Mouse (Mus musculus): ENCODE measurements around the gene Ccn1. TPM values are rescaled to one million over a fixed set of nuclear protein-coding genes. Genes with fewer than 3 reads are reported as not detected.
A peak's percentile ranks its signal among the peaks of the same experiment; 100 is the strongest.

Gene Ccn1
- 26.4 and 29.8 TPM in 2 replicates for polyA plus RNA-seq (2014; fragmentation: Nextera tagmentation; extraction: Ambion mirVana)

DNA sequence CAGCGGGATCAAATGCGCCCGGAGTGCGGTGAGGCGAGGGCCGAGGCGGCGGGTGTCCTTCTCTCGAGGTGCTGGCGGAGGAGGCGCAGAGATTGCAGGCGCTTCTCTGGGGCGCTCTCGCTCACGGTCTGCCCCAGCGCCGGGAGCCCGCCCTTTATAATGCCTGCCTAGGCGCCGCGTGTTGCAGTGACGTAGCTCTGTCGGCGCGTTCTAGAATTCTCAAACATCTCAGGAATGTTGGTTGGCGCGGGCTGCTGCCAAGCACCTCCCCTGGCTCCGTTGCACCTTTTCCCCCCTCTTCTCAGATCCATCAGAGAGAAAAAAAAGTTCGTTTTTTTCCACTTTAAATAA is at the start of gene Ccn1:
Gene Ccn1 (minus strand): TSS at position 130 of the 351 bp plus-strand sequence.
- Histone ChIP-seq H3K4me1 (ENCODE audit: control insufficient read depth, insufficient read depth, low read length) (peaks cover 30% of the 10 kb centered on the region), H3K27me3 (ENCODE audit: control insufficient read depth, insufficient read depth, low read length) (no peaks in the 10 kb centered on the region), H3K36me3 (ENCODE audit: control insufficient read depth, insufficient read depth, low read length) (peaks cover 4% of the 10 kb centered on the region; the same call in 1 of the 2 replicates), H3K4me3 (ENCODE audit: low read depth, low read length) (peak within 1 kb of the TSS; percentile 60), H3K9me3 (ENCODE audit: control insufficient read depth, low read length) (no peaks in the 10 kb centered on the region), H3K9ac (ENCODE audit: low read length) (peak within 1 kb of the TSS; percentile 82), H3K4me2 (ENCODE audit: low read depth, severe bottlenecking) (peak within 1 kb of the TSS; percentile 80), H3K27ac (replicated peaks; ENCODE audit: low read depth, low read length) (peak within 1 kb of the TSS; percentile 71)
- ATAC-seq (ENCODE audit: insufficient number of reproducible peaks, low FRiP score, low TSS enrichment, low read depth) (peak; percentile 65), DNase-seq (ENCODE audit: low spot score) (peak; percentile 89)
- under 1% methylated on average over 29 of the region's 29 CpGs for WGBS

DNA sequence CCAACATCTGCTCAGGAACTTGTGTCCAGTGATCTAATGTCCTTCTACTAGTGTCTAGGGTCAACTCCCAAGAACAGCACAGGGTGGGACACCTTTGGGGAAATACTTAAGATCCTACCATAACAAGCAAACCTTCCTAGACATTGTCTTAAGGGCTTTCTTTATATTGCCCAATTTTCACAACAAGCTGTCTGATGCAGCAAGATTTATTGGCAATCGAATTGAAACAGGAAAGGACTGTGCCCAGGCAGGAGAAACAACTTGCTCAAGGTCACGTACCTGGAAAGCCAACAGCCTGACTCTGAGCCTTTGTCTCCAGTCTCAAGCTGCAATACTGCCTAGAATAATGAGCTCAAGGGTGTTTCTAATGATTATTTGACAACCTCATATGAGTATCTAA is 43.6 kb upstream of the Ccn1 start:
- 82% methylated on average over 2 of the region's 2 CpGs for WGBS

GRCm38 (mm10) chr3:145692037-145692436 is 42.3 kb upstream of the Ccn1 start:
- H3K4me2 ChIP-seq (ENCODE audit: low read depth, severe bottlenecking): no peak overlapping the region
- DNase-seq (ENCODE audit: low spot score) (no peak), ATAC-seq (ENCODE audit: insufficient number of reproducible peaks, low FRiP score, low TSS enrichment, low read depth) (no peak)
- no peaks in the 10 kb centered on the region for H3K4me1 ChIP-seq (ENCODE audit: control insufficient read depth, insufficient read depth, low read length)
- H3K4me3 ChIP-seq (ENCODE audit: low read depth, low read length): no peak overlapping the region
- no peaks in the 10 kb centered on the region for H3K9me3 ChIP-seq (ENCODE audit: control insufficient read depth, low read length)
- no peaks in the 10 kb centered on the region for H3K36me3 ChIP-seq (ENCODE audit: control insufficient read depth, insufficient read depth, low read length)
- no peaks in the 10 kb centered on the region for H3K27me3 ChIP-seq (ENCODE audit: control insufficient read depth, insufficient read depth, low read length)
- no peak overlapping the region for H3K27ac ChIP-seq (replicated peaks; ENCODE audit: low read depth, low read length)
- no peak overlapping the region for H3K9ac ChIP-seq (ENCODE audit: low read length)
- WGBS: 89% methylated on average over 9 of the region's 9 CpGs

More for the DNA sequence above, 43.6 kb upstream of the Ccn1 start:
- H3K9me3 ChIP-seq (ENCODE audit: control insufficient read depth, low read length): no peaks in the 10 kb centered on the region
- no peak overlapping the region for H3K27ac ChIP-seq (replicated peaks; ENCODE audit: low read depth, low read length)
- no peak overlapping the region for H3K4me2 ChIP-seq (ENCODE audit: low read depth, severe bottlenecking)
- H3K36me3 ChIP-seq (ENCODE audit: control insufficient read depth, insufficient read depth, low read length): no peaks in the 10 kb centered on the region
- H3K9ac ChIP-seq (ENCODE audit: low read length): no peak overlapping the region
- H3K4me1 ChIP-seq (ENCODE audit: control insufficient read depth, insufficient read depth, low read length): no peaks in the 10 kb centered on the region
- no peak for DNase-seq (ENCODE audit: low spot score)
- no peak for ATAC-seq (ENCODE audit: insufficient number of reproducible peaks, low FRiP score, low TSS enrichment, low read depth)
- no peak overlapping the region for H3K4me3 ChIP-seq (ENCODE audit: low read depth, low read length)
- H3K27me3 ChIP-seq (ENCODE audit: control insufficient read depth, insufficient read depth, low read length): no peaks in the 10 kb centered on the region

DNA sequence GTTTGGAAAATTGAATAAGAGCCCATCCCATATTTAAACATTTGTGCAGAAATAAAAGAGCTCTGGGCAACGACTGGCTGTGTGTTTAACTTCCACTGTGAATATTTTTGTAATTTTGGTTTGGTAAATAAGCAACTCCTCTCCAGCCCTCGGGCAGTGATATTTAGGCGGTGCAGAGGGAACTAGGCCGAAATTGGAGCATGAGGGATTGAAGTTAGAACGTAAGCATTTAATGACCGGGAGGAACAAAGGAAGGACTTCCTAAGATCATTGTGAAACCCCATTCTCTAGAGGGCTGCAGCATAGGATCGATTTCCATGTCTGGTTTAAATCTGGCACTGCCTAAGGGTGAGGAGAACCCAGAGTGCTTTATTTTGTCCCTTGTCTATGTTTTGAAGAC is 41.6 kb upstream of the Ccn1 start:
- Histone ChIP-seq H3K27ac (replicated peaks; ENCODE audit: low read depth, low read length) (no peak overlapping the region), H3K9ac (ENCODE audit: low read length) (no peak overlapping the region), H3K4me3 (ENCODE audit: low read depth, low read length) (no peak overlapping the region), H3K36me3 (ENCODE audit: control insufficient read depth, insufficient read depth, low read length) (no peaks in the 10 kb centered on the region), H3K4me2 (ENCODE audit: low read depth, severe bottlenecking) (no peak overlapping the region), H3K4me1 (ENCODE audit: control insufficient read depth, insufficient read depth, low read length) (no peaks in the 10 kb centered on the region), H3K9me3 (ENCODE audit: control insufficient read depth, low read length) (no peaks in the 10 kb centered on the region), H3K27me3 (ENCODE audit: control insufficient read depth, insufficient read depth, low read length) (no peaks in the 10 kb centered on the region)
- ATAC-seq (ENCODE audit: insufficient number of reproducible peaks, low FRiP score, low TSS enrichment, low read depth): no peak
- no peak for DNase-seq (ENCODE audit: low spot score)
- 74% methylated on average over 7 of the region's 7 CpGs for WGBS

- DNase-seq (ENCODE audit: low spot score) (no peak), ATAC-seq (ENCODE audit: insufficient number of reproducible peaks, low FRiP score, low TSS enrichment, low read depth) (no peak)
- Histone ChIP-seq H3K4me2 (ENCODE audit: low read depth, severe bottlenecking) (no peak overlapping the region), H3K36me3 (ENCODE audit: control insufficient read depth, insufficient read depth, low read length) (no peaks in the 10 kb centered on the region), H3K27ac (replicated peaks; ENCODE audit: low read depth, low read length) (no peak overlapping the region), H3K9me3 (ENCODE audit: control insufficient read depth, low read length) (no peaks in the 10 kb centered on the region), H3K4me1 (ENCODE audit: control insufficient read depth, insufficient read depth, low read length) (peaks cover 4% of the 10 kb centered on the region; the same call in 1 of the 2 replicates), H3K4me3 (ENCODE audit: low read depth, low read length) (no peak overlapping the region), H3K27me3 (ENCODE audit: control insufficient read depth, insufficient read depth, low read length) (no peaks in the 10 kb centered on the region), H3K9ac (ENCODE audit: low read length) (no peak overlapping the region)
- 87% methylated on average over 9 of the region's 9 CpGs for WGBS
These were observed 39.5 kb upstream of the Ccn1 start for GRCm38 (mm10) chr3:145689271-145689670.

GRCm38 (mm10) chr3:145687836-145688235 is 38.1 kb upstream of the Ccn1 start:
- no peaks in the 10 kb centered on the region for H3K27me3 ChIP-seq (ENCODE audit: control insufficient read depth, insufficient read depth, low read length)
- ATAC-seq (ENCODE audit: insufficient number of reproducible peaks, low FRiP score, low TSS enrichment, low read depth) (no peak), DNase-seq (ENCODE audit: low spot score) (no peak)
- no peak overlapping the region for H3K27ac ChIP-seq (replicated peaks; ENCODE audit: low read depth, low read length)
- no peak overlapping the region for H3K4me2 ChIP-seq (ENCODE audit: low read depth, severe bottlenecking)
- no peaks in the 10 kb centered on the region for H3K36me3 ChIP-seq (ENCODE audit: control insufficient read depth, insufficient read depth, low read length)
- no peaks in the 10 kb centered on the region for H3K9me3 ChIP-seq (ENCODE audit: control insufficient read depth, low read length)
- peaks cover 4% of the 10 kb centered on the region; the same call in 1 of the 2 replicates for H3K4me1 ChIP-seq (ENCODE audit: control insufficient read depth, insufficient read depth, low read length)
- WGBS: 66% methylated on average over 5 of the region's 5 CpGs
- H3K9ac ChIP-seq (ENCODE audit: low read length): no peak overlapping the region
- H3K4me3 ChIP-seq (ENCODE audit: low read depth, low read length): no peak overlapping the region

- ATAC-seq (ENCODE audit: insufficient number of reproducible peaks, low FRiP score, low TSS enrichment, low read depth): peak; percentile 44; the same call in 1 of the 2 replicates
These were observed 35.0 kb upstream of the Ccn1 start for GRCm38 (mm10) chr3:145684604-145685441.

DNA sequence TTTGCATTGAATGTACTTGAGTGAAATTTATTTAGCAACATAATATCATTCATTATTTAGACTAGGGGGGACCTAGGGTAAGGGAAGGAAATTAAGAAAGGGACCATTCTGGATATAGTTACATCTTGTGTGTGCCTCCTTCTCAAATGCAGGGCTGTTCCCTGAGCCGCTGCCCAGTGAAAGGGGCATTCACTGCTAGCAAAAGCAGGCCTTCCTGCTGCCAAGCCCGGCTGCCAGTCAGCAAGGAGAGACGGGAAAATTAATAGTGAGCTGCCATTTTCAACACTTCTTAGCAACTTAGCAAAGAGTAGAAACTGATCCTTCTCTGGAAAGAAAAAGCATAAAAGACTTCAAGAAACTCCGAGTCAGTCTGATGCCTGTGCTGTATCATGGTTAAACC is 34.4 kb upstream of the Ccn1 start:
- H3K4me3 ChIP-seq (ENCODE audit: low read depth, low read length): no peak overlapping the region
- no peak overlapping the region for H3K9ac ChIP-seq (ENCODE audit: low read length)
- no peaks in the 10 kb centered on the region for H3K9me3 ChIP-seq (ENCODE audit: control insufficient read depth, low read length)
- H3K4me2 ChIP-seq (ENCODE audit: low read depth, severe bottlenecking): no peak overlapping the region
- H3K27me3 ChIP-seq (ENCODE audit: control insufficient read depth, insufficient read depth, low read length): no peaks in the 10 kb centered on the region
- no peak for DNase-seq (ENCODE audit: low spot score)
- H3K4me1 ChIP-seq (ENCODE audit: control insufficient read depth, insufficient read depth, low read length): peaks cover 4% of the 10 kb centered on the region; the same call in 1 of the 2 replicates
- ATAC-seq (ENCODE audit: insufficient number of reproducible peaks, low FRiP score, low TSS enrichment, low read depth): no peak
- WGBS: 55% methylated on average over 4 of the region's 4 CpGs
- no peak overlapping the region for H3K27ac ChIP-seq (replicated peaks; ENCODE audit: low read depth, low read length)
- H3K36me3 ChIP-seq (ENCODE audit: control insufficient read depth, insufficient read depth, low read length): no peaks in the 10 kb centered on the region

More at GRCm38 (mm10) chr3:145684604-145685441, 35.0 kb upstream of the Ccn1 start:
- Histone ChIP-seq H3K36me3 (ENCODE audit: control insufficient read depth, insufficient read depth, low read length) (no peaks in the 10 kb centered on the region), H3K27ac (replicated peaks; ENCODE audit: low read depth, low read length) (no peak overlapping the region), H3K4me3 (ENCODE audit: low read depth, low read length) (no peak overlapping the region), H3K9ac (ENCODE audit: low read length) (no peak overlapping the region), H3K4me2 (ENCODE audit: low read depth, severe bottlenecking) (no peak overlapping the region), H3K4me1 (ENCODE audit: control insufficient read depth, insufficient read depth, low read length) (peaks cover 4% of the 10 kb centered on the region; the same call in 1 of the 2 replicates), H3K27me3 (ENCODE audit: control insufficient read depth, insufficient read depth, low read length) (no peaks in the 10 kb centered on the region), H3K9me3 (ENCODE audit: control insufficient read depth, low read length) (no peaks in the 10 kb centered on the region)
- 29% methylated on average over 19 of the region's 19 CpGs for WGBS
- DNase-seq (ENCODE audit: low spot score): no peak
